Mouse (Mus musculus): ENCODE results near the gene Pfkfb2.

The Pfkfb2 gene

GRCm38 (mm10) chr1:130738551-130739106 lies 9.6 kb upstream of the Pfkfb2 start:
- in situ Hi-C loops (cut with MboI, MseI), result no loop called here

- in situ Hi-C loops (cut with MboI, MseI), result no loop called here
Measured at GRCm38 (mm10) chr1:130737916-130738315, 8.9 kb upstream of the Pfkfb2 start.

- in situ Hi-C loops (cut with MboI, MseI), result no loop called here
Measured at GRCm38 (mm10) chr1:130737411-130737881, 8.4 kb upstream of the Pfkfb2 start.

GRCm38 (mm10) chr1:130734852-130735251 lies 5.8 kb upstream of the Pfkfb2 start:
- in situ Hi-C loops (cut with MboI, MseI), result no loop called here

DNA sequence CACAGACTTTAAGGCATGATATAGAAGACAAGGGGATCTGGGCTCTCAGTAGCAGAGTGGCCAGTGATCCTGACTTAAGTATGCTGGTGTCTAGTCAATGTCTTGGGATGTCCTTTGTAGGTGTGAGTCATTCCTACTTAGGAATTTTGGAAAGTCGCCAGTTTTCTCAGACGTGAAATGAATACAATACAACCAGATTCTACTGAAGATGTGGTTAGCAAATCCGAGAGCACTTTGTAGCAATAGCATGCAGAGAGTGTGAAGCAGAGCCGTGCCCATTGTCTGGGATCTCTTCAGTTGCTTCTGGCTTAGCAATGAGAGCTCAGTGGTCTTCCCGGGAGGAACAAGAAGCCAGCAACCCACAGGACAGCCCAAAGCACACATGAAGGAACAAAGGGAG lies 5.4 kb upstream of the Pfkfb2 start:
- in situ Hi-C loops (cut with MboI, MseI), result no loop called here

- in situ Hi-C loops (cut with MboI, MseI), result no loop called here
Measured at GRCm38 (mm10) chr1:130733671-130734070, 4.6 kb upstream of the Pfkfb2 start.

- in situ Hi-C loops (cut with MboI, MseI), result no loop called here
Measured at GRCm38 (mm10) chr1:130732706-130733658, 3.9 kb upstream of the Pfkfb2 start.

GRCm38 (mm10) chr1:130731741-130732337 lies 2.8 kb upstream of the Pfkfb2 start, which contains the start of gene AA986860:
AA986860 (plus strand) TSS chr1:130731976.
- in situ Hi-C loops (cut with MboI, MseI), result no loop called here

DNA sequence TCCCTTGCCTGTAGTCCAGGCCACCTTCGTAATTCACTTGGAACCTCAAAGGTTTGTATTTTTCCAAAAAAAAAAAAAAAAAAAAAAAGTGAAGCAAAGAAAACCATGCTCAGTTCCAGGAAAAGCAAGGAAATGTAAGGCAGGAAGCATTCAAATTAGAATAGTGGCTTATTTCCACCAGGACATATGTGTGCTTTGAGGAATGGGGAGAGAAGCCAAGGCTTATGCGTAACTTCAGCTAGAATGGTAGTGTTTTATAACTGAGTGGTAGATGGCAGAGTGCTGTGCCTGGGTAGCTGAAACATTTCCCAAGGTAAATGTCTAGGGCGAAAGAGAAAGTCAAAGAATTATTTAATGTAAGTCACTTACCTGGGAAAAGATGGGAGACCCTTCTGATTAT lies 345 bp downstream of the Pfkfb2 start:
- in situ Hi-C loops (cut with MboI, MseI), result loop anchor here in 1 of 2 experiments (10.0 kb wide), 1 partner anchor 1176 kb away; no protein-coding TSS in a partner anchor

DNA sequence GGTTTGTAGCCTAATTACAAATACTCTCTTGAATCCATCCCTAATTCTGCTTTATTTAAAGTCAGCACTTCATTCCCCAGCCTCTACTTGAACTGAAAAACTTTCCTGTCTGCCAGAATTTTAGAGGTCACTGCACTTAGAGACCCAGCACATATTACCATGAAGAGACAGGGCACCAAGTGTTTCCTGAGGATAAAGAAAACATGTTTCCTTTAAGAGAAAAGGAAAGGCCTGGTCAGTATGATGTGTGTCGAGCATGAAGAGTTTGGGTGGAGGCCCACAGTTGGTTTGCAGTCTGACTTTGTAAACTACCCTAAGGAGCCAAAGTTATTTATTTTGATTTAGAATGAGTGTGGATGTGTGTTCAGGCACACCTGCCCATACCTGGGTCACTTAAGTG lies 983 bp downstream of the Pfkfb2 start:
- in situ Hi-C loops (cut with MboI, MseI), result loop anchor here in 1 of 2 experiments (10.0 kb wide), 1 partner anchor 1177 kb away; no protein-coding TSS in a partner anchor

DNA sequence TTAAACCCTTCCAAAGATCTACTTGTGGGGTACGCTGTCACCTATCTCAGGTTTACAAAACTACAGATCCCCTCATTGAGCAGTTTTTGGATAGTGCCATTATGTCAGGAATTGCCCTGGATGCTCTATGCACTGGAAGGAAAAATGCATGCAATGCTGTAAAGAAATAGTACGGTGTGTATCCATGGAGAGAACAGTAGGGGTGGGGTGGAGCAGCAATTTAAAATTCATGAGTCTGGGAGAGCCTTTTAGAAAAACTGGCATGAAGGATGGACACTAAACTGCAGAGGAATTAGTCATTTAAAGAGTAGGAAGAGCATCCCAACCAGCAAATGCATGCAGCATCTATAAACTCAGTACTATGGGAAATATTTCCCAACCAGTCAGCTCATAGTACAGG lies 2.7 kb downstream of the Pfkfb2 start:
- in situ Hi-C loops (cut with MboI, MseI), result loop anchor here in 1 of 2 experiments (10.0 kb wide), 1 partner anchor 1178 kb away; no protein-coding TSS in a partner anchor

DNA sequence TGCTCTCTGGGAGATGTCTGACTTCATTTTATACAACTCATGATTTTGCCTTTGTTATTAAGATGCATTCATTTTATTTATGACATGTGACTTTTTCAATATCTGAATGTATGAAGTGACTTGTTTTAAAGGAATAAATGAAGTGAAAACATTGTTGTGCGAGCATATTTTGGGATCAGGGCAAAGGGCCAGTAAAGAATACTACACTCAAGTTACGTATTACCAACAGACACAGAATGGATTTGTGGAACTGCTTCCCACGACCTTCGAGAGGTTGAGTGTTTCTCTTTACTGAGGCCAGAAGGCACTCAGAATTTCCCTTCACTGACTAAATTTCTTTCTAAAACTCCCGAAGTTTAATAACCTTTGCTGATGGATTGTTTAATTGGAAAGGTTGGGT lies 4.8 kb downstream of the Pfkfb2 start:
- in situ Hi-C loops (cut with MboI, MseI), result loop anchor here in 1 of 2 experiments (10.0 kb wide), 1 partner anchor 1181 kb away; no protein-coding TSS in a partner anchor

- in situ Hi-C loops (cut with MboI, MseI), result no loop called here
Measured at GRCm38 (mm10) chr1:130717291-130717871, 11.7 kb downstream of the Pfkfb2 start, which contains the start of gene Yod1. Yod1 (plus strand) TSS chr1:130717327.

DNA sequence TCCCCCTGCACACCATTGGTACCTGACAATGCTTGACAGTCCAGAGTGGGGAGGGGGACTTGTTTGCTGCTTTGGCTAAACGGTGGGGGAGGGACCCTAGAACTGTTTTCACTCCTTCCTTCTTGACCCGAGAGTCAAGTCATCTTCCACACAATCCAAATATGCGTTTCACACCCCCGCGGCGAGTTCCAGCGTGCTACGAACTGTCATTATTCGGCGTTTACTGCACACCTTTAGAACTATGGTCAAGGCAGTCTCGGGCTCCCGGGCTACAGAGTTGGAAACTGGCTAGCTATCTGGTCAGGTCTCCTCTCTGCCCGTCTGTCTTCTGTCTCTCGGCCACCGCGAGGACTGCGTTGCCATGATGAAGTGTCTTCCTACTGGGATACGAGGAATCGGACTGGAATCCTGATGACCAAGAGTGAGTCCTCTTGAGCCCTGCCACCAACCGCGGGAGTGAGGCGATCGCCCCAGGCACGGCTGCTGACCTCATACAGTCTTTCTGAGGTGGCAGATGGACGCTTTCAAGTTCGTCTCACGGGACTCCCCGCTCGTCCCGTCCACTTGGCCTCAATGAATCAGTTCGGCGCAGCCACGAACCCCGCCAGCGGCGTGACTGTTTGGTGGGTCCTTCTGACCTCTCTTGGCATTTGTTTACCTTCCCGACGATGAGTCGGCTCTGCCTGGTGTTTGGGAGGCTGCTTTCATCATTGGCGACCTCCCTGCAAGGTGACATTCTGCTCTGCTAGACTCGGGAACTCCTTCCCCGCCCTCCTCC lies 12.4 kb downstream of the Pfkfb2 start:
- in situ Hi-C loops (cut with MboI, MseI), result no loop called here

DNA sequence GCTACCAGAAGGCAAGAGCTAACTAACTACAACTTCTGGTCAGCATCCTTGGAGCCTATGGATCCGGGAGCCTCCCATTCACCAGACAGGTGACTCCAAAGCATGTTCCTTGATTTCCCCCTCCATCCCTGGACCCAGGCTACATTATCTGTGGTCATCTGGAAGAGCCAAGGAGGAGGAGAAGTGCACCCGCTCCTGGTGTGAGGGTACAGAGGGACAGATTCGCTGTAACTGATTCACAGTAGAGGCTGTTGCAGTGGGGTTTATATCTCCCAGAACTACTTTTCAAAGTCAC lies 12.9 kb downstream of the Pfkfb2 start:
- in situ Hi-C loops (cut with MboI, MseI), result no loop called here

GRCm38 (mm10) chr1:130715561-130716217 lies 13.4 kb downstream of the Pfkfb2 start, which contains the start of gene Gm29427:
Gm29427 (minus strand) TSS chr1:130715799.
- in situ Hi-C loops (cut with MboI, MseI), result no loop called here

DNA sequence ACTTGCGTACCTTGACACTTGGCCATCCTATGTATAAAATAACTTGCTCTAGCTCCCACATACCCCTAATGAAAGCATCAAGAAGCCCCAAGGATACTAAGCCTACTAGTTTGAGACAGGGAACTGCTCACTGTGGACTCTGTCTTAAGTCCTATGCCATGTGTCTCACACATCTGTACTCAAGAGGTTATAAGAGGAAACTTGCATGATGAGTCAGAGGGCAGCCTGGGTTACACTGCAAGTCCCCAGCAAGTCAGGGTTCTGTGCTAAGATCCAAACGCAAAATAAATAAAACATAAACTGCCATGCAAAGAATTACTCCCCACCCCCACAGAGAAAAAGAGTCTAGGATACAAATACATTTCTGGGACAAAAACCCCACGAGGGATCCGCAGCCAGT lies 15.0 kb downstream of the Pfkfb2 start:
- in situ Hi-C loops (cut with MboI, MseI), result no loop called here

DNA sequence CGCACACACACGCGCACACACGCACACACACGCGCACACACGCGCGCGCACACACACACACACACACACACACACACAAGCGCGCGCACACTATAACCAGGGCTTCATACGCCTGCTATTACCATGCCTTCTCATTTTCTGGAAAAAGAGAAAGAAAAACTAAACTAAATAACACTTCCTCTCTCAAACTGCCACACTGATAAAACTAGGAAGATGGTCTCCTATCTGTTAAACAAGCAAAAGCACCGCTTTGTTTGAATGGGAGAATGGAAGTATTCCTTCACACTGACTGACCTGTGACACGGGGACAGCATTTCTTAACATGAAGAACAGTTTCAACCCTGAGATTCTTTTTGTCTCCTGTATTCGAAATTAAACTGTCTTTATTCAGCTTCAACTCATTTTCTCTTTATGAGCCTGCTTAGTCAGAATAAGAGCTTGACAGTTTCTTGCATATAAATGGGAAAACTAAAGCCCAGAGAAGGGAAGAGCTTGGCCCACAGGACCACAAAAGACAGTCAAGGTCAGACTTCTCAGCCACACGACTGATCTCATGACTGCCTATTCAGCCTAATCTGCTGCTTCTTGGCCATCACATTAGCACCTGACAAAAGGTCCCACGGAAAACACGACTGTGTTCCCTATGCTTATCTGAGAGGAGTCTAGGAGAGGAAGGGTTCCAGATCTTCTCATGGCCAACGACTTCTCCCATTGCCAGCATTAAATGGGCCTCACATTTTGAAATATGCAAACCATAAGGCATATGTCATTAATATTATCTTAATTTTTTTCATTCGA lies 18.6 kb downstream of the Pfkfb2 start:
- in situ Hi-C loops (cut with MboI, MseI), result no loop called here

GRCm38 (mm10) chr1:130703613-130704012 lies 25.4 kb downstream of the Pfkfb2 start:
- in situ Hi-C loops (cut with MboI, MseI), result no loop called here

DNA sequence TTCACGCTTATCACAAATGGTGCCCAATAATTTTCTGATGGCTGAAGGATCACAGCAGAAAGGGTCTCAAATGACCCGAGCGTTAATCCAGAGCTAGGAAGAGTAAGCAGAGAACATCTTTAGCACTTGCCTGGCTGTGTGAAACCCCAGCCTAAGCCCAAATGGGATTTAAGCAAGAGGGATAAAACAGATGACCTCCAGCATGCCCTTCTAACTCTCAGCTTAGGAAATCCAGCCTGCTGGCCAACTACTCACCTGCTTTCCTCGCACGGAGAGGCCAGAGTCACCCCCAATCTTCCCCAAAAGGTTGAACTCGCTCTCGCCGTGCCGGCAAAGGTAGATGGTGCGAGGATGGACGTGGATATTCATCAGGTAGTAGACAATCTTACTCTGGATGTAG lies 27.1 kb downstream of the Pfkfb2 start:
- in situ Hi-C loops (cut with MboI, MseI), result no loop called here

Measured in T-helper 17 cell (primary cell).